Mouse (Mus musculus) myocyte (in vitro differentiated cells): ENCODE measurements around the gene Col4a1. TPM values are rescaled to one million over a fixed set of nuclear protein-coding genes. Genes with fewer than 3 reads are reported as not detected.

Source experiments
- H3K27me3 ChIP-seq: one replicate; pipeline ENCODE4 v1.6.1; 2011; ENCODE audit not compliant: control insufficient read depth, insufficient read depth, insufficient read length
- H3K36me3 ChIP-seq: one replicate; pipeline ENCODE4 v1.6.1; 2011; ENCODE audit not compliant: control insufficient read depth, insufficient read depth
- H3K4me2 ChIP-seq: one replicate; pipeline ENCODE4 v1.6.1; 2011; ENCODE audit warnings: low read depth, control low read depth
- H3K4me3 ChIP-seq: one replicate; pipeline ENCODE4 v1.5.1; 2011; ENCODE audit warnings: mild to moderate bottlenecking, control low read depth, moderate library complexity
- H3K79me2 ChIP-seq: one replicate; pipeline ENCODE4 v1.6.1; 2011; ENCODE audit not compliant: control insufficient read depth, insufficient read depth
- H3ac ChIP-seq: one replicate; pipeline ENCODE4 v1.6.1; 2011; ENCODE audit not compliant: control insufficient read depth, insufficient read length
- CEBPB ChIP-seq: IDR thresholded peaks from 2 replicates; pipeline ENCODE4 v1.6.1; 2011; ENCODE audit warnings: mild to moderate bottlenecking, moderate library complexity; ENCODE audit not compliant: poor library complexity, insufficient read depth, severe bottlenecking
- E2F4 ChIP-seq: IDR thresholded peaks from one replicate; pipeline ENCODE4 v1.6.1; 2011; ENCODE audit warnings: mild to moderate bottlenecking, control low read depth, moderate library complexity; ENCODE audit not compliant: insufficient read depth
- MAX ChIP-seq: IDR thresholded peaks from one replicate; pipeline ENCODE4 v1.6.1; 2011; ENCODE audit warnings: low read depth, mild to moderate bottlenecking, control low read depth
- MYOD1 ChIP-seq, 3 experiments: IDR thresholded peaks; one replicate each; pipeline ENCODE4 v1.6.1; 2011; ENCODE audit warnings: control low read depth in 2 of 3, low read depth in 2 of 3, mild to moderate bottlenecking in 2 of 3, moderate library complexity in 1 of 3; ENCODE audit not compliant: insufficient read length in 2 of 3, control insufficient read depth in 1 of 3
- MYOG ChIP-seq, 3 experiments: IDR thresholded peaks; one replicate each; pipeline ENCODE4 v1.6.1; 2011; ENCODE audit warnings: control low read depth in 2 of 3, low read depth in 2 of 3, mild to moderate bottlenecking in 2 of 3; ENCODE audit not compliant: insufficient read length in 2 of 3, control insufficient read depth in 1 of 3, insufficient read depth in 1 of 3
- POLR2A ChIP-seq: IDR thresholded peaks from one replicate; pipeline ENCODE4 v1.6.1; 2011; ENCODE audit warnings: low read depth, mild to moderate bottlenecking, control low read depth, moderate library complexity; ENCODE audit not compliant: insufficient read length
- POLR2AphosphoS2 ChIP-seq: IDR thresholded peaks from one replicate; pipeline ENCODE4 v1.6.1; 2011; ENCODE audit warnings: low read depth, control low read depth; ENCODE audit not compliant: insufficient read length
- REST ChIP-seq: IDR thresholded peaks from one replicate; pipeline ENCODE4 v1.6.1; 2011; ENCODE audit warnings: mild to moderate bottlenecking, control low read depth, moderate library complexity; ENCODE audit not compliant: insufficient read depth, insufficient read length
- SRF ChIP-seq: IDR thresholded peaks from one replicate; pipeline ENCODE4 v1.6.1; 2011; ENCODE audit warnings: low read depth; ENCODE audit not compliant: control insufficient read depth, insufficient read length
- TCF12 ChIP-seq: IDR thresholded peaks from one replicate; pipeline ENCODE4 v1.6.1; 2011; ENCODE audit warnings: mild to moderate bottlenecking, control low read depth; ENCODE audit not compliant: poor library complexity, insufficient read depth, severe bottlenecking
- TCF3 ChIP-seq: IDR thresholded peaks from one replicate; pipeline ENCODE4 v1.6.1; 2011; ENCODE audit warnings: low read depth, control low read depth; ENCODE audit not compliant: insufficient read length
- USF1 ChIP-seq: IDR thresholded peaks from one replicate; pipeline ENCODE4 v1.6.1; 2011; ENCODE audit warnings: low read depth, mild to moderate bottlenecking, control low read depth, moderate library complexity
- polyA plus RNA-seq: library from polyadenylated mRNA; unstranded; fragments of >200 nt; fragmentation: generic; extraction: Trizol; gene quantifications from one replicate; pipeline ENCODE4 v1.2.1, GENCODE M21; 2012; ENCODE audit warnings: missing spikeins

The Col4a1 gene
- polyA plus RNA-seq, 1 experiment: 34.8 TPM

GRCm38 (mm10) chr8:11176393-11176792, 136.2 kb downstream of the Col4a1 start:
- H3K36me3 ChIP-seq: no peaks in the 10 kb centered on the region
- no peak overlapping the region for H3K4me2 ChIP-seq
- H3ac ChIP-seq: no peak overlapping the region
- peaks cover 29% of the 10 kb centered on the region for H3K27me3 ChIP-seq
- no peak overlapping the region for H3K4me3 ChIP-seq
- no peak for TF ChIP-seq TCF3
- no peaks in the 10 kb centered on the region for H3K79me2 ChIP-seq

GRCm38 (mm10) chr8:11173284-11174191, 139.1 kb downstream of the Col4a1 start:
- peaks cover 18% of the 10 kb centered on the region for H3K27me3 ChIP-seq
- H3K79me2 ChIP-seq: no peaks in the 10 kb centered on the region
- no peak overlapping the region for H3ac ChIP-seq
- H3K36me3 ChIP-seq: no peaks in the 10 kb centered on the region
- no peak overlapping the region for H3K4me3 ChIP-seq
- TF ChIP-seq MYOD1 (IDR thresholded peaks at IDR 0.05; ENCODE audit: control insufficient read depth in 1 of 3, insufficient read length in 2 of 3, low read depth in 2 of 3): peak; percentile 33 to 96 (median 96)
- TF ChIP-seq POLR2AphosphoS2: no peak
- TF ChIP-seq MAX: no peak
- no peak for TF ChIP-seq CEBPB
- no peak for TF ChIP-seq SRF
- TF ChIP-seq MYOG (IDR thresholded peaks at IDR 0.05; ENCODE audit: control insufficient read depth in 1 of 3, insufficient read depth in 1 of 3, insufficient read length in 2 of 3, low read depth in 2 of 3): peak; percentile 86 to 99 (median 94)
- peak; percentile 82 for TF ChIP-seq TCF3
- TF ChIP-seq TCF12: peak; percentile 74
- H3K4me2 ChIP-seq: peak overlapping the region; percentile 50

- H3K4me3 ChIP-seq: no peak overlapping the region
- no peaks in the 10 kb centered on the region for H3K79me2 ChIP-seq
- peaks cover 2% of the 10 kb centered on the region for H3K27me3 ChIP-seq
- TF ChIP-seq USF1 (peak; percentile 76), SRF (no peak), CEBPB (no peak), REST (no peak), POLR2AphosphoS2 (no peak)
- no peaks in the 10 kb centered on the region for H3K36me3 ChIP-seq
- no peak overlapping the region for H3ac ChIP-seq
- H3K4me2 ChIP-seq: peak overlapping the region; percentile 10
Observed at GRCm38 (mm10) chr8:11171526-11171925, 141.1 kb downstream of the Col4a1 start.

- Histone ChIP-seq H3K79me2 (no peaks in the 10 kb centered on the region), H3ac (no peak overlapping the region), H3K36me3 (no peaks in the 10 kb centered on the region), H3K4me2 (no peak overlapping the region), H3K4me3 (no peak overlapping the region), H3K27me3 (no peaks in the 10 kb centered on the region)
- peak; percentile 89 for TF ChIP-seq CEBPB
- peak in 1 of 3 experiments; percentile 48 for TF ChIP-seq MYOG (IDR thresholded peaks at IDR 0.05; ENCODE audit: control insufficient read depth in 1 of 3, insufficient read depth in 1 of 3, insufficient read length in 2 of 3, low read depth in 2 of 3)
- TF ChIP-seq REST: no peak
- TF ChIP-seq MYOD1 (IDR thresholded peaks at IDR 0.05; ENCODE audit: control insufficient read depth in 1 of 3, insufficient read length in 2 of 3, low read depth in 2 of 3): peak in 2 of 3 experiments; percentile 73 to 82
Observed at GRCm38 (mm10) chr8:11169383-11169782, 143.2 kb downstream of the Col4a1 start.

- Histone ChIP-seq H3ac (no peak overlapping the region), H3K27me3 (no peaks in the 10 kb centered on the region), H3K79me2 (no peaks in the 10 kb centered on the region), H3K36me3 (no peaks in the 10 kb centered on the region), H3K4me2 (no peak overlapping the region), H3K4me3 (no peak overlapping the region)
- TF ChIP-seq REST (no peak), MYOD1 (IDR thresholded peaks at IDR 0.05; ENCODE audit: control insufficient read depth in 1 of 3, insufficient read length in 2 of 3, low read depth in 2 of 3) (no peak), USF1 (no peak), TCF12 (no peak), CEBPB (no peak), SRF (no peak), MAX (no peak), TCF3 (no peak), POLR2A (no peak), MYOG (IDR thresholded peaks at IDR 0.05; ENCODE audit: control insufficient read depth in 1 of 3, insufficient read depth in 1 of 3, insufficient read length in 2 of 3, low read depth in 2 of 3) (no peak), POLR2AphosphoS2 (no peak), E2F4 (no peak)
Observed at GRCm38 (mm10) chr8:11168780-11169179, 143.8 kb downstream of the Col4a1 start.
